Mouse (Mus musculus) kidney, embryonic 14.5 days (tissue): ENCODE results near the gene Rrp15. TPM values are rescaled to one million over a fixed set of nuclear protein-coding genes. Genes with fewer than 3 reads are reported as not detected.

ENCODE experiments used
- ATAC-seq: fragments of 200-750 bp; cut with Nextera tagmentation; 2 replicates; pipeline ENCODE4 v1.8.0; 2017; ENCODE audit warnings: moderate number of reproducible peaks, mild to moderate bottlenecking, moderate TSS enrichment, moderate library complexity; ENCODE audit not compliant: low FRiP score, low TSS enrichment
- H3K27ac ChIP-seq: fragments of 300-500 bp; sonication (generic); 2 replicates; pipeline ENCODE4 v1.5.1; 2014; ENCODE audit warnings: low read depth, mild to moderate bottlenecking, low read length, moderate library complexity, mixed read lengths
- H3K27me3 ChIP-seq: fragments of 300-500 bp; sonication (generic); 2 replicates; pipeline ENCODE4 v1.6.1; 2014; ENCODE audit warnings: mild to moderate bottlenecking, low read length; ENCODE audit not compliant: control insufficient read depth, insufficient read depth
- H3K36me3 ChIP-seq: fragments of 300-500 bp; sonication (generic); 2 replicates; pipeline ENCODE4 v1.6.1; 2014; ENCODE audit warnings: low read length, mixed read lengths; ENCODE audit not compliant: control insufficient read depth, insufficient read depth
- H3K4me1 ChIP-seq: fragments of 300-500 bp; sonication (generic); 2 replicates; pipeline ENCODE4 v1.6.1; 2014; ENCODE audit warnings: low read length, mixed read lengths; ENCODE audit not compliant: control insufficient read depth, insufficient read depth
- H3K4me2 ChIP-seq: fragments of 300-500 bp; sonication (generic); replicated peaks from 2 replicates; pipeline ENCODE4 v1.6.1; 2014; ENCODE audit warnings: low read depth, mild to moderate bottlenecking, low read length
- H3K4me3 ChIP-seq: fragments of 300-500 bp; sonication (generic); 2 replicates; pipeline ENCODE4 v1.5.1; 2014; ENCODE audit warnings: mild to moderate bottlenecking, low read length
- H3K9ac ChIP-seq: fragments of 300-500 bp; sonication (generic); 2 replicates; pipeline ENCODE4 v1.6.1; 2014; ENCODE audit warnings: low read depth, mild to moderate bottlenecking, low read length, moderate library complexity
- H3K9me3 ChIP-seq: fragments of 300-500 bp; sonication (generic); 2 replicates; pipeline ENCODE4 v1.6.1; 2016; ENCODE audit warnings: low read length; ENCODE audit not compliant: control insufficient read depth
- WGBS: fragments of 180-500 bp; shearing (Covaris S2); extraction: QIAGEN DNeasy Blood & Tissue Kit; methylation state at CpG from one replicate; pipeline ENCODE4 v1.1.7; 2014; 5-methylcytosine and 5-hydroxymethylcytosine counted together
- polyA plus RNA-seq: library from polyadenylated mRNA; unstranded; fragments of >200 nt; fragmentation: Nextera tagmentation; extraction: Ambion mirVana; gene quantifications from 2 replicates; pipeline ENCODE4 v1.2.1, GENCODE M21; 2014

The Rrp15 gene
- polyA plus RNA-seq, 1 experiment from 2014 or later: 86.7 TPM

DNA sequence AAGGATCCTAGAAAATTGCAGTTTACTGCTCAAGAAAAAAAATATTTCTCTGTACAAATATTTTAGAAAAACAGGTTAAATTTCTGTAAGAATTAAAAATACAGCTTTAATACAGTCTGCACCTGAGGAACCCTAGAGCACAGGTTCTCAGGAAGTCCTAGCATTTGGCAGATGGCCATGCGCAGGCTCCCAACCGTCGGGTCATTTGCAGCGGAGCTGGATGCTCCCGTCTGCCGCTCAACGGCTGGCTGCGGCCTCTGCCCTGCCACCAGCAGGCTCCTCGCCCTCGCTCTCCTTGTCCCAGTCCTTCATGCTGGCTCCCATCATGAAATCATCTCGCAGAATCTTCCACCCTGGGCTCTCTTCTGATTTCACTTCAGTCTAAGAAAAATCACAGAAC lies 28.0 kb downstream of the Rrp15 start:
- WGBS: 92% methylated on average over 11 of the region's 11 CpGs
- Histone ChIP-seq H3K9ac (no peak overlapping the region), H3K27me3 (no peaks in the 10 kb centered on the region), H3K4me2 (no peak overlapping the region), H3K4me3 (no peak overlapping the region), H3K4me1 (no peaks in the 10 kb centered on the region), H3K27ac (no peak overlapping the region), H3K9me3 (no peaks in the 10 kb centered on the region), H3K36me3 (peaks cover 21% of the 10 kb centered on the region)
- no peak for ATAC-seq

DNA sequence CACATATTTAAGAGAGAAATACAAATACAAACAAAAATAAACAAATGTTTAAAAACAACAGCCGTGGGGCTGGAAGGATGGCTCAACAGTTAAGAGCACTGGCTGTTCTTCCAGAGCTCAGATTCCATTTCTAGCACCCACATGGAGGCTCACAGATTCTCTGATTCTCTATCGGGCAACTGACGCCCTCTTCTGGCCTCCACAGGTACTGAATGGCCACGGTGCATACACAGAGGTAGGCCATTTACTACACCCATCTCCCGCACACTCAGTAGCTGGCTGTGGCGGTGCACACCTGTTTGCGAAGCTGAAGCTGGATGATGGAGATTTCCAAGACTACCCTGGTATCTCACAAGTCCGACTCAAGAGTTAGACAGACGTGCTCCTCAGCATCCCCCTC lies 29.4 kb downstream of the Rrp15 start:
- Histone ChIP-seq H3K9ac (no peak overlapping the region), H3K4me2 (no peak overlapping the region), H3K27ac (no peak overlapping the region), H3K27me3 (no peaks in the 10 kb centered on the region), H3K9me3 (no peaks in the 10 kb centered on the region), H3K4me3 (no peak overlapping the region), H3K36me3 (peaks cover 21% of the 10 kb centered on the region), H3K4me1 (no peaks in the 10 kb centered on the region)
- WGBS: 90% methylated on average over 9 of the region's 9 CpGs
- no peak for ATAC-seq

DNA sequence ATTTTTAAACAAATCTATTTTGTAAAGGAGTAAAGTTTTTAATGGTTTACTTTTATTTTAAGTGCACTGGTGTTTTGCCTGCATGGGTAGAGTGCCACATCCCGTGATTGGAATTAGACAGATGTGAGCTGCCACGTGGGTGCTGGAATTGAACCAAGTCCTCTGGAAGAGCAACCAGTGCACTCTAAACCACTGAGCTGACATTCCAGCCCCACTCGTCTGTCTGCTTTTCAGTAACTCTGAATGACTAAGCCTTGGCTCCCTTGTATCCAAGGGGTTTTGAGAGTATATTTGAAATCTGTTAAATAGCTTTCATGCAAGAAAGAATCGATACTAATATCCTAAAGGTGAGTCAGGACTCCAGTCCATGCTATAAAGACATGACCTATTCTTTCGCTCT lies 30.3 kb downstream of the Rrp15 start:
- Histone ChIP-seq H3K4me1 (no peaks in the 10 kb centered on the region), H3K9ac (no peak overlapping the region), H3K27ac (no peak overlapping the region), H3K4me3 (no peak overlapping the region), H3K27me3 (no peaks in the 10 kb centered on the region), H3K4me2 (no peak overlapping the region), H3K36me3 (peaks cover 19% of the 10 kb centered on the region), H3K9me3 (no peaks in the 10 kb centered on the region)
- ATAC-seq: no peak
- WGBS: 91% methylated on average over 5 of the region's 5 CpGs

DNA sequence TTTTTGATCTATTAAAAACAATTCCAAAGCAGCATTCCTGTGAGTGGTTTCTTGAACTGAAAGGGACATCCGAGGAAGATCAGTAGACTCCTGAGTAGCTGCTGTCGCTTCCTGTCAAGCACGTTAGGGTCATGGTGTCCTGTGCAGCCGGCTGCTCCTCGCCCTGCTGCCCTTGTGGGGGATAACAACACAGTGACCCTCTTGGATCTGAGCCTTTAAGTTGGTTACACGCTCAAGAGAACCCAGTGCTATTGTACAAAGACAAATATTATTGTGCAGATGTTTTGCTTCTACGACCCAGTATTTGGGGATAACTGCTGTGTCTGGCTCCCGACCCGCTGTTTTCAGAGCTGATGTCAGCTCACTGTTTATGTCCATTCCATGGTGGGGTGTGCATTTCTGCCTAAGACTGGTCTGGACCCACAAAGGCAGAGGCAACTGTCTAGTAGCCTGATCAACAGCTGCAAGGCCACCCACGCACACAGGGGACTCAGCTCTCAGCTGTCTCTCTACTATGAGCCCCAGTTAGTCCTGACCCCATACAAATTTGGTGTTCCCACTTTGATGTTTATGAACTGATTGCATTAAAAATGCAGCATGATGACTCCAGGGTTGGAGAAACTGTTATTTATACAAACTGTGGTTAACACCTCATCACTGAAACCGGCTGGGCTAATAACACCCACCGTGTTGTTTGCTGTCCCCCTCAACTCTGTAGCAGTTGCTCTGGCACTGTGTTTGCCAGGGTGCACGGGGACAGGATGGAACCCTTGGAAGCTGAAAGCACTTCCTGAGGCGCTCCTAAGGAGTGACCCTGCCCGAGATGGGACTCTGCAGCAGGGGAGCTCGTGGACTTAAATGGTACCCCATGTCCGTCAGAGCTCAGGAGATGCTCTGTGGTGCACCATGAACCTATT lies 33.9 kb downstream of the Rrp15 start:
- Histone ChIP-seq H3K27ac (no peak overlapping the region), H3K9ac (no peak overlapping the region)

DNA sequence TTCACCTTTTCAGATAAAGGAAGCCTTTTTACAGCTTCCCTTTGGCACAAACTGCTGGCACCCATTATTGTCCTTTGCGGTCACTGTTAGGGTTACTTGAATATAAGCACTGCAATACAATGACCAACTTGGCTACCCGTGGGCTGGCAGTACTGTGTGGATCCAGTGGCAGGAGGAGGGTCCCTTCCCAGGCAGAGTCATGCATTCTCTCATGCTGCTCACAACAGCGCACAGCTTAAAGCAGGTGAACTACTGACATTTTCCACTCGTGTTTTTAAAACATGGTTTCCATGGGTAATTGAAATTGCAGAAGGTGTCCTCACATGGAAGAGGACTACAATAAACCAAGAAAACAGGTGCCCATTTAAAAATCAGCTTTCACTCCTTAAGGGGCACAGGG lies 34.9 kb downstream of the Rrp15 start:
- WGBS: 89% methylated on average over 4 of the region's 4 CpGs
- Histone ChIP-seq H3K36me3 (peaks cover 4% of the 10 kb centered on the region; the same call in 1 of the 2 replicates), H3K4me1 (no peaks in the 10 kb centered on the region), H3K27me3 (no peaks in the 10 kb centered on the region), H3K4me2 (no peak overlapping the region), H3K9ac (no peak overlapping the region), H3K4me3 (no peak overlapping the region), H3K9me3 (no peaks in the 10 kb centered on the region), H3K27ac (no peak overlapping the region)
- ATAC-seq: no peak

More for the DNA sequence above, 33.9 kb downstream of the Rrp15 start:
- Histone ChIP-seq H3K36me3 (peaks cover 11% of the 10 kb centered on the region), H3K27me3 (no peaks in the 10 kb centered on the region), H3K4me2 (no peak overlapping the region), H3K4me1 (no peaks in the 10 kb centered on the region), H3K9me3 (no peaks in the 10 kb centered on the region), H3K4me3 (no peak overlapping the region)
- WGBS: 67% methylated on average over 17 of the region's 17 CpGs
- peak; percentile 29; the same call in 1 of the 2 replicates for ATAC-seq

DNA sequence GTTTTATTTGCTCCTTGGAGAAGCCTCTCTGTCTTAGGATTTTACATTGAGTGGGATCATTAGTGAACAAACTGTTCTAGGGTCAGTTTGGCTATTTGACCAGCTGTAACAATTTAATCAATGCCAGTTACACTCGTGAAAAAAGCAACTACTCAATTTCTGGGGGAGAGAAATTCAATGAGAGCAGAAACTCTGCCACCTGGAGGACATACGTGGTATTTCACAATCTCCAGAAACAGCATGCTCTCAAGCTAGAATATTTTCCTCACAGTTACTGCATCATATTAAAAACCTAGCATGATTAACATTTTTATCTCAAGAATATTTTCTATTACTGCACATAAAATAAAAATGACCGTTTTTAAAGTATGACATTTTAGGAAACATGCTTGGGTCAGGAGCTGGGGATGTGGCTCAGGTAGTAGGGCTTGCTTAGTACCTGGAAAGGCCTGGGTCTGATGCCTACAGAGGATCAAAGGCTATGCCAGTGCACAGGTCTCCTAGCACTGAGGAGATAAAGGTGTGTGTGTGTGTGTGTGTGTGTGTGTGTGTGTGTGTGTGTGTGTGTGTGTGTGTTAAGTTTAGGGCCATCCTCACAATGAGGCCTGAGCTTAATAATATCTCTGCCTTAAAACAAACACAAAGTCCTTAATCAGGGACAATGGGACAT lies 36.2 kb downstream of the Rrp15 start:
- no peak overlapping the region for H3K9ac ChIP-seq
- H3K27ac ChIP-seq: no peak overlapping the region
- no peaks in the 10 kb centered on the region for H3K27me3 ChIP-seq
- WGBS: under 1% methylated on average over 3 of the region's 3 CpGs
- ATAC-seq: no peak
- H3K9me3 ChIP-seq: no peaks in the 10 kb centered on the region
- H3K4me1 ChIP-seq: no peaks in the 10 kb centered on the region
- H3K4me3 ChIP-seq: no peak overlapping the region
- peaks cover 4% of the 10 kb centered on the region; the same call in 1 of the 2 replicates for H3K36me3 ChIP-seq
- H3K4me2 ChIP-seq: no peak overlapping the region

DNA sequence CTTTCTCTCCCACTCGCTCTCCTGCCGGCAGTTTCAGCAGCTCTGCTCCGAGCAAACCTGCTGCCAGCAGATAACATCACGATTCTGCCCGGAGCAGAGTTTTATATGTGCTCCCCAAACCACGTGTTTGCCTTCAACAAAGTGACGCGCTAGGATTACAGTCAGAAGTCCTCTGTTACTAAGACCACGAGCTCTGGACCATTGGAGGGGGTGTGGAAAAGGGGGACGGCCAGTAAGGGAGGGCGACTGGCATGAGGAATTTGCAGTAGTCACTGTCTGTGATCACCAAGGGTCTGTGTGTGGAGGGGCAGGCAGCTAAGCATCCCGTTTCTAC lies 43.3 kb downstream of the Rrp15 start, which contains the start of gene Tgfb2:
TSS of gene Tgfb2 (minus strand) at position 75 of the 334 bp plus-strand sequence.
- peak; percentile 15; the same call in 1 of the 2 replicates for ATAC-seq
- Histone ChIP-seq H3K36me3 (no peaks in the 10 kb centered on the region), H3K4me2 (peak within 1 kb of the TSS; percentile 88), H3K4me1 (0 out of 2 replicates have a peak, but pooled peaks cover 3% of the 10 kb centered on the region), H3K9me3 (no peaks in the 10 kb centered on the region), H3K4me3 (peak within 1 kb of the TSS; percentile 65), H3K27ac (peak within 1 kb of the TSS; percentile 81), H3K9ac (peak within 1 kb of the TSS; percentile 78), H3K27me3 (no peaks in the 10 kb centered on the region)
- 2% methylated on average over 12 of the region's 12 CpGs for WGBS

DNA sequence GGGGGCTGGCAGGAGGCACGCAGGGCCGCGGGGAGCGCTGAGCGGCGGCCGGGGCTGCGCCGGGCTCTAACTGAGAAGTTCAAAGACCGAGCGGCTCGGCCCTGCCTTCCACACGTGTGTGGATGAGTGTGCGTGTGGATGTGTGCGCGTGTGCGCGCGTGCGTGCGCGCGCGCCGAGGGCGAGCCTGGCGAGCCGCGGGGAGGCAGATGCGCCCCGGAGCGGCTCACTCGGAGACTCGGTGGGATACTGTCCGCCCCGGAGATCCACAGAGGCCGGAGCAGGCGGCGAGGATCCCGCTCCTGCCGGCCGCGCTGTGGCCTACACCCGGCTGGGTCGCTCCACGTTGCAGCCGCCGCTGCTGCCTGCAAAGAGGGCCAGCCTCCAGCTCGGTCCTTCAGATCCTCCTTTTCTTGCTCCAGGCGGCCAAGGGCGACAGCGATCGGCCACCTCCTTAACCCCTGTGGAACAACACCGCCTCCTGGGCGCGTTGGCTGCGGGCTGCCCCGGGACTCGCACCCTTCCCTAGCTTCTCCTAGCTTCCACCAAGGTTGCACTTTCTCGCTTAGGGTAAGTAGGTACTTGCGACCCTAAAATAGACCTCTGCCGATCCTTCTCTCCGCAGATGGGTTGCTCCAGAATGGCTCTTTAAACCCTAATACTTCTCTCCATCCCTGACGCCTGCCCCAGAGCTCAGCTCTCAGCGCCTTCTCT lies 43.8 kb downstream of the Rrp15 start:
- Histone ChIP-seq H3K4me3 (peak overlapping the region; percentile 65), H3K4me1 (0 out of 2 replicates have a peak, but pooled peaks cover 3% of the 10 kb centered on the region), H3K27me3 (no peaks in the 10 kb centered on the region), H3K27ac (peak overlapping the region; percentile 81), H3K36me3 (no peaks in the 10 kb centered on the region), H3K4me2 (peak overlapping the region; percentile 88), H3K9me3 (no peaks in the 10 kb centered on the region), H3K9ac (peak overlapping the region; percentile 78)
- WGBS: under 1% methylated on average over 44 of the region's 65 CpGs
- ATAC-seq: peak; percentile 74
